Mouse (Mus musculus) neural tube, embryonic 13.5 days (tissue): ENCODE results near the gene Olfr572. TPM values are rescaled to one million over a fixed set of nuclear protein-coding genes. Genes with fewer than 3 reads are reported as not detected.

Experiments
- ATAC-seq: fragments of 200-750 bp; cut with Nextera tagmentation; 2 replicates; pipeline ENCODE4 v1.8.0; 2017; ENCODE audit warnings: low read depth, mild to moderate bottlenecking, moderate TSS enrichment, moderate library complexity
- H3K27ac ChIP-seq: fragments of 300-500 bp; sonication (generic); replicated peaks from 2 replicates; pipeline ENCODE4 v1.5.1; 2015; ENCODE audit warnings: moderate library complexity, mild to moderate bottlenecking, inconsistent platforms
- H3K27me3 ChIP-seq: fragments of 300-500 bp; sonication (generic); 2 replicates; pipeline ENCODE4 v1.6.1; 2015; ENCODE audit warnings: mild to moderate bottlenecking, inconsistent platforms
- H3K36me3 ChIP-seq: fragments of 300-500 bp; sonication (generic); 2 replicates; pipeline ENCODE4 v1.6.1; 2015; ENCODE audit warnings: mild to moderate bottlenecking, inconsistent platforms
- H3K4me1 ChIP-seq: fragments of 300-500 bp; sonication (generic); replicated peaks from 2 replicates; pipeline ENCODE4 v1.6.1; 2015; ENCODE audit warnings: inconsistent platforms
- H3K4me2 ChIP-seq: fragments of 300-500 bp; sonication (generic); 2 replicates; pipeline ENCODE4 v1.6.1; 2015; ENCODE audit warnings: inconsistent platforms, mild to moderate bottlenecking, moderate library complexity
- H3K4me3 ChIP-seq: fragments of 300-500 bp; sonication (generic); 2 replicates; pipeline ENCODE4 v1.5.1; 2015; ENCODE audit warnings: mild to moderate bottlenecking, inconsistent platforms
- H3K9ac ChIP-seq: fragments of 300-500 bp; sonication (generic); 2 replicates; pipeline ENCODE4 v1.6.1; 2015; ENCODE audit warnings: moderate library complexity, mild to moderate bottlenecking, inconsistent platforms
- H3K9me3 ChIP-seq: fragments of 300-500 bp; sonication (generic); 2 replicates; pipeline ENCODE4 v1.6.1; 2016; ENCODE audit warnings: inconsistent platforms
- WGBS: fragments of 180-500 bp; shearing (Covaris S2); methylation state at CpG from one replicate; pipeline ENCODE4 v1.1.7; 2015; 5-methylcytosine and 5-hydroxymethylcytosine counted together
- polyA plus RNA-seq: library from polyadenylated mRNA; unstranded; fragments of >200 nt; fragmentation: Nextera tagmentation; extraction: Ambion mirVana; gene quantifications from 2 replicates; pipeline ENCODE4 v1.2.1, GENCODE M21; 2015

Olfr572 gene
- polyA plus RNA-seq, 1 experiment from 2014 or later, result not detected

DNA sequence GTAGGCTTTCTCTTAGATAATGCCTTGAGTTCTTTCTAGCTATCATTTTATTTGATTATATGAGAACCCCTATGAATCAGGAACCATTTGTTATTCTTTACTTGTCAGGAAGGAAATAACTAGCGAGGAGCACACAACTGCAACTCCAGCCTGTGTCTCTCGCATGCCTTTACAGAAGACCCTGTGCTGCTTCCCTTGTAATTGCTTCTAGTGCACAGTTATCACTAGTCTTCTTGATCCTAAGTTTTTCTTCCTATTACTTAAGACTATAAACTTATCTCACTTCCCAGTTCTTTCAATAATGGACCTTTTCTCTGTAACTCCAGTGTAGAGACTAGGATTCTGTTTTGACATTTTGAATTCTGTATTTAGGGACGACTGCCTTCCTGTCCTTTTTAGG lies 33.9 kb downstream of the Olfr572 start:
- Histone ChIP-seq H3K4me3 (no peak overlapping the region), H3K27ac (no peak overlapping the region), H3K9me3 (no peaks in the 10 kb centered on the region), H3K9ac (no peak overlapping the region), H3K4me2 (no peak overlapping the region), H3K36me3 (no peaks in the 10 kb centered on the region), H3K4me1 (no peaks in the 10 kb centered on the region), H3K27me3 (no peaks in the 10 kb centered on the region)
- WGBS, result 77% methylated on average over 3 of the region's 3 CpGs
- no peak for ATAC-seq

GRCm38 (mm10) chr7:102958593-102958992 lies 34.4 kb downstream of the Olfr572 start, which contains the start of gene Olfr575:
Gene Olfr575 (minus strand): TSS chr7:102958775.
- Histone ChIP-seq H3K4me1 (no peaks in the 10 kb centered on the region), H3K9me3 (no peaks in the 10 kb centered on the region), H3K27me3 (no peaks in the 10 kb centered on the region), H3K9ac (no peak within 1 kb of the TSS), H3K4me3 (no peak within 1 kb of the TSS), H3K36me3 (no peaks in the 10 kb centered on the region), H3K4me2 (no peak within 1 kb of the TSS), H3K27ac (no peak within 1 kb of the TSS)
- ATAC-seq, result no peak
- WGBS, result 76% methylated on average over 1 of the region's 1 CpGs

DNA sequence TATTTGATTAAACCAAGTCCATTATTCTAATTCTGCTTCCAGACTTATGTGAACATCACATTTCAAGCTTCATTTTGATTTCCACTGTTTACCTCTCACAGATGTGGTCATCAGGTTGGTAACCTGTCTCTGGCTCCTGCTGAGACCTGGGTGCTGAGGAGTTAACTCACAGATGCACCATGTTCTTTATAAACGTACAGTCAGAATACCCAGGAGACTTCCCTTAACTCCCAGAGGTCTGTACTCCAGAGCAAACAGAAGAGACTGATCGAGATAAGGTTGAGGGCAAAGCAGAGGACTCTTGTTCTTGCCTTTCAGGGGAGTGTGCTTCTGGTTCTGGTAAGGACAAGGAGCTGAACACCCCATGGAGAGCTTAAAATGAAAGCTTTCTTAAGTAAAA lies 38.2 kb downstream of the Olfr572 start, which contains the start of gene Olfr576:
TSS of gene Olfr576 (plus strand) at position 301 of the 400 bp plus-strand sequence.
- H3K27me3 ChIP-seq, result no peaks in the 10 kb centered on the region
- no peak within 1 kb of the TSS for H3K4me2 ChIP-seq
- H3K4me3 ChIP-seq, result no peak within 1 kb of the TSS
- H3K27ac ChIP-seq, result no peak within 1 kb of the TSS
- H3K4me1 ChIP-seq, result no peaks in the 10 kb centered on the region
- WGBS, result 57% methylated on average over 2 of the region's 2 CpGs
- ATAC-seq, result no peak
- H3K9ac ChIP-seq, result no peak within 1 kb of the TSS
- H3K9me3 ChIP-seq, result no peaks in the 10 kb centered on the region
- H3K36me3 ChIP-seq, result no peaks in the 10 kb centered on the region

DNA sequence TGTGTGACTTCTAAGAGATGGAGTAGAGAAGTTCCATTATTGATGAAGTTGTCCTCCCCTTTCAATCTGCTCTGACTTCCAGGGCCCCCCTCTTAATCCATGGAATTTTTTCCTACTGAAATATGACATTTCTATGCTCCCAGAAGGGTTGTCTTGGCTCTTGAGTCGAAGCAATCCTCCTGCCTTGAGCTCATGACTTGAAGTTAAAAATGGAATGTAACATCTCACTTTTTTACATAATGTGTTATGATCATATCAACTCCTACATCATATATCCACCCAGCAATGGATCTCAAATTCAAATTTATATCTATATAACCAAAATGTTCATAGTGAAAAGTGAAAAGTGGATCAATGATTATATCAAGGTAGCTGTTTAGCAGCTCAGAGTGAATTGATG lies 50.2 kb downstream of the Olfr572 start:
- no peak overlapping the region for H3K9ac ChIP-seq
- H3K9me3 ChIP-seq, result no peaks in the 10 kb centered on the region
- H3K27me3 ChIP-seq, result no peaks in the 10 kb centered on the region
- 47% methylated on average over 1 of the region's 1 CpGs for WGBS
- no peaks in the 10 kb centered on the region for H3K36me3 ChIP-seq
- no peak overlapping the region for H3K4me3 ChIP-seq
- ATAC-seq, result no peak
- no peak overlapping the region for H3K27ac ChIP-seq
- H3K4me1 ChIP-seq, result no peaks in the 10 kb centered on the region
- H3K4me2 ChIP-seq, result no peak overlapping the region

GRCm38 (mm10) chr7:102975843-102976242 lies 51.6 kb downstream of the Olfr572 start, which contains the start of gene Olfr577:
Gene Olfr577 (minus strand): TSS chr7:102975943.
- H3K27ac ChIP-seq, result no peak within 1 kb of the TSS
- no peak within 1 kb of the TSS for H3K9ac ChIP-seq
- ATAC-seq, result no peak
- no peak within 1 kb of the TSS for H3K4me2 ChIP-seq
- H3K9me3 ChIP-seq, result no peaks in the 10 kb centered on the region
- H3K36me3 ChIP-seq, result no peaks in the 10 kb centered on the region
- H3K4me1 ChIP-seq, result no peaks in the 10 kb centered on the region
- 86% methylated on average over 2 of the region's 2 CpGs for WGBS
- no peak within 1 kb of the TSS for H3K4me3 ChIP-seq
- H3K27me3 ChIP-seq, result no peaks in the 10 kb centered on the region

Other genes with a start within 250 kb of the Olfr572 start
- 9.3 and 12.3 TPM in 2 replicates for gene Trim68, start 237.1 kb upstream of the Olfr572 start, polyA plus RNA-seq
- gene Olfr557, start 228.5 kb upstream of the Olfr572 start, polyA plus RNA-seq, result not detected in 2 replicates
- 2.5 and 2.7 TPM in 2 replicates for gene Olfr558, start 222.2 kb upstream of the Olfr572 start, polyA plus RNA-seq
- not detected in 2 replicates for gene Olfr33, start 205.3 kb upstream of the Olfr572 start, polyA plus RNA-seq
- not detected in 2 replicates for gene Olfr559, start 196.9 kb upstream of the Olfr572 start, polyA plus RNA-seq
- gene Olfr560, start 165.0 kb upstream of the Olfr572 start, polyA plus RNA-seq, result not detected in 2 replicates
- gene Olfr78, start 164.9 kb upstream of the Olfr572 start, polyA plus RNA-seq, result 0.27 and 0.44 TPM in 2 replicates
- gene Olfr561, start 153.2 kb upstream of the Olfr572 start, polyA plus RNA-seq, result 0.46 TPM in 1 of 2 replicates, not detected in the other
- not detected in 2 replicates for gene Olfr564, start 120.9 kb upstream of the Olfr572 start, polyA plus RNA-seq
- gene Olfr566, start 65.6 kb upstream of the Olfr572 start, polyA plus RNA-seq, result 0.31 and 0.50 TPM in 2 replicates
- gene Olfr568, start 47.3 kb upstream of the Olfr572 start, polyA plus RNA-seq, result not detected in 2 replicates
- not detected in 2 replicates for gene Olfr569, start 33.5 kb upstream of the Olfr572 start, polyA plus RNA-seq
- not detected in 2 replicates for gene Olfr570, start 29.8 kb upstream of the Olfr572 start, polyA plus RNA-seq
- gene Olfr571, start 6.9 kb upstream of the Olfr572 start, polyA plus RNA-seq, result 0.04 TPM in 1 of 2 replicates, not detected in the other
- not detected in 2 replicates for gene Olfr573-ps1, start 18.2 kb downstream of the Olfr572 start, polyA plus RNA-seq
- not detected in 2 replicates for gene Olfr574, start 24.1 kb downstream of the Olfr572 start, polyA plus RNA-seq
- gene Olfr575, start 34.4 kb downstream of the Olfr572 start, polyA plus RNA-seq, result not detected in 2 replicates
- gene Olfr576, start 38.3 kb downstream of the Olfr572 start, polyA plus RNA-seq, result not detected in 2 replicates
- gene Olfr577, start 51.5 kb downstream of the Olfr572 start, polyA plus RNA-seq, result not detected in 2 replicates
- not detected in 2 replicates for gene Olfr578, start 64.9 kb downstream of the Olfr572 start, polyA plus RNA-seq
- not detected in 2 replicates for gene Olfr582, start 113.6 kb downstream of the Olfr572 start, polyA plus RNA-seq
- gene Olfr583, start 126.9 kb downstream of the Olfr572 start, polyA plus RNA-seq, result not detected in 2 replicates
- not detected in 2 replicates for gene Olfr584, start 157.5 kb downstream of the Olfr572 start, polyA plus RNA-seq
- gene Olfr585, start 173.3 kb downstream of the Olfr572 start, polyA plus RNA-seq, result not detected in 2 replicates
- gene Olfr586, start 201.2 kb downstream of the Olfr572 start, polyA plus RNA-seq, result not detected in 2 replicates
- not detected in 2 replicates for gene Olfr588-ps1, start 216.5 kb downstream of the Olfr572 start, polyA plus RNA-seq
- gene Olfr589, start 231.9 kb downstream of the Olfr572 start, polyA plus RNA-seq, result not detected in 2 replicates